Mouse (Mus musculus): ENCODE data around the gene Trpv4. TPM values are rescaled to one million over a fixed set of nuclear protein-coding genes. Genes with fewer than 3 reads are reported as not detected.
A peak's percentile ranks its signal among the peaks of the same experiment; 100 is the strongest.

Trpv4 gene
- total RNA-seq, 2 experiments from 2014 or later, result 1.6 to 2.7 TPM

DNA sequence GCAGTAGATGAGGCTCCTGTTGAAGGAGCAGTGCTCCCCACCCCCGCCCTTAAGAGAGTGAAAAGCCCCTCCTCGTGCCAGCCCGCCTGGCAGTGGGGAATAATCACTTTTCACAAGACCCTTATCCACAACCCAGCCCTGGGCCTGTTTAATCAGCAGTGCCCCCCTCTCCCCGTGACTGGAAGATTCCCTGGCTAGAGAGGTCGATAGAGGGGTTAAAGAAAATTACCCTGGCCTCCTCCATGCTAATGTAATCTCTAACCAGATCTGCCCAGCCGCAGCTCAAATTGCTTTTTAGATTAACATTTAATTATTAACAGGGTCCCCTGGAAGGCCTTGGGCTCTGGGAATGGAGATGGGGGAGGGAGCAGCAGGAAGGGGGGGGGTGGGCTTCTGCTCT, 69.2 kb downstream of the Trpv4 start:
- no peak for DNase-seq

DNA sequence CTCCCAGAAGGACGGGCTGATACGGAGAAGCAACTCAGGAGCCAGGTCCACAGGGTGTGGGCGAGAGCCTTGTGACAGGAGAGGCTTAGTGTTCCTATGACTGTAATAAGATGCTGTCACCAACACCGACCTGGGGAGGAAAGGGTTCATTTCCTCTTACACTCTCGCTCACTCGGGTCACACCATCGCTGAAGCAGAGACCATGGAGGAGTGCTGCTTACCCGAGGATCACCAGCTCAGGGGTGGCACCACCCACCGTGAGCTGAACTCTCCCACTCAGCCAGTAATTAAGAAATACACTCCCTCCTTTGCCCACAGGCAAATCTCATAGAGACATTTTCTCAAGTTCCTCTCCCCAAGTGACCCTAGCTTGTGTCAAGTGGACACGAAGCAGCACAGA, 69.8 kb downstream of the Trpv4 start:
- no peak for DNase-seq

DNA sequence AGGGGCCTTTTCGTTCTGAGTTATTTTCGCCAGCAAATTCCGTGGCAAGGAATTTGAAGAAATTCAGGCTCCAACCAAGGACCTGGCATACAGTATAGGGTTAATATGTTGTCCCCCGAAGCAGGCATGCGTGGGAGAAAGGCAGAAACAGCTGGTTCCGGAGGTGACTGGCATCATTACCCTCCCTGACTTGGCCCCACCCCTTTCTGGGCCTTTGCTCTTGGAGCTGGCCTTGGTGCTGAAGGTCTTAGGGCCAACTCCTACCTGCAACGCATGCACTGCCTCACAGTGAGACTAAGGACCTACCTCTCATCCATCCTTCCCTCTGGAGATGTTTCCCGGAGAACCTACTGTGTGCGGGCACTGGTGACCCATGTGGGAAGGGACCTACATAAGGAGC, 70.3 kb downstream of the Trpv4 start:
- DNase-seq, result no peak

DNA sequence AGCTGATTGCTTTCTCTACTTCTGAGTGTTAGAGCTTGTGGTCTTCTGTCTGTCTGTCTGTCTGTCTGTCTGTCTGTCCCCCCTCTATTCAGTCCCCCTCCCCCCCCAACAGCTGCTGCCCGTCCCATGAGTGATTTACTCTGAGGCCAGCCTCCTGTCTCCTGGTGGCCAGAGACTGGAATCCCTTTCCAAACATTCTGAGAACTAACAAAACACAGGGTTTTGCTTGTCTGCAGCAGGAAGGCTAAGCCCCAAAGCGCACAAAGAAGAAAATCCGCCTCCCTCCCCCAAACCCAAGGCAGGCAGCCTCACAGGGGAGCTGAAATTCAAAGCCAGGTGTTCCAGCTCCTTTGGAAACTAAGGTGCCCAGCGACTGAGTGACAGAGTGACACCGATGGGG, 72.5 kb downstream of the Trpv4 start:
- no peak for DNase-seq

DNA sequence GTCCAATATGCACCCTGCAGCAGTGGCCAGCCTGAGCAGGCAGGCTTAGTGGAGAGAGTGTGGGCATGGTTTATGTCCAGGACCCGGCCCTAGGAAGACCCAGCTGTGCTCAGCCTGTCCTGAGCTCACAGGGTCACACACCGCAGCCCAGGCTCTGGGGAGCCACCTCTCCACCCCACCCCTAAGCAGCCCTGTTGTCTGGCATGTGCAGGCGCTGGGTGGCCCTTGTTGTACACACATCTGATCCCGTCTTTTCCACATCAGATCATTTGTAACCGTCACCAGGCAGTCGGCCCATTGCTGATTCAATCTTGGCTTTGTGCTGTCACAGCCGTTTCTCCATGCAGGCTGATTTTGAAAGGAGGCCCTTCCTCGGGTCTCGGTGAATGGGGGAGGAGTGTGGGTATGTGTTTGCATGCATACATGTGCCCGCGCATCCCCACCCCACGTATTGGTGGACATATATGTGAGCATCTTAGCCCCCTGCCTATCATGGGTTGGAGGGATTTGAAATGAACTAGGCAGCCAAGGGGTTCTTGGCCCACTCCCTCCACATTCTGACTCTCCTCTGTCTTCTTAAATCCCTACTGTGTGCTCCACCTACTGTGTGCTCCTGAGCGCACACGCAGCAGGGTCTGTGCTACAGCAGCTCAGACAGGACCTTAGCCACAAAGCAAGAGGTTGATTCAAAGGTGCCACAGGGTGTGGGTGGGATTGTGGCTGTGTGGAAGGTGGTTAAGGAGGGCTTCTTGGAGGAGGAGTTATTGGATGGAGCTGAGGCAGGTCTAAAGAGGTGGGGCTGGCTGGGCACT, 73.7 kb downstream of the Trpv4 start:
- DNase-seq, result peak; percentile 25

DNA sequence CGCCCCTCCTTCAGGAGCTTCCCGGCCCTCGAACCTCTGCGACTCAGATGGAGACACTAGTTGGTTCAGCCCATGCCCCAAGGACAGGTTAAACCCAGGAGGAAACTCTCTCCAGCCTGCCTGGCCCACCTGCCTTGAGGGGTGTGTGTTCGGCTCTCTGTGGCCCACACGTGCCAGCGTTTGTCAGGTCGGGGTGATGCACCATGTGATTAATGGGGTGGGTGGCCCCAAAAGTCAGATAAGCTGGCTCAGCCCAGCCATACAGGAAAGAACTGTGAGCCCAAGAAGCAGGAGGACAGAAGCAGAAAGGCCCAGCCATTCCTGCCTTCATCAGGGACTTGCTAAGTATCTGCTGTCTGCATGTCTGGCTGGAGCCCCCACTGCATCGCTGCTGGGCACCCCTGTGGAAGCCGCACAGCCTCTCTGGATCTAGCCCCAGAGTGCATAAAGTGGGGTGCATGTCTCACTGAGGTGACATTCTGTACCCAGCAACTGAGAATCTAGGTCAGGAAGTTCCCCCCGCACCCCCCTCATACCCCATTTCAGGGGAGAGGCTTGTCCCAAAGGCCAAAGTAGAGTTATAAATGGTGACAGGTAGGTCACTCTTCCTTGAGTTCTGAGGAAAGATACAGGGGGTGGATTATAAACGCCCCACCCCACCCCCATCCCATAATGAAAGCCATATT, 74.6 kb downstream of the Trpv4 start:
- no peak for DNase-seq

DNA sequence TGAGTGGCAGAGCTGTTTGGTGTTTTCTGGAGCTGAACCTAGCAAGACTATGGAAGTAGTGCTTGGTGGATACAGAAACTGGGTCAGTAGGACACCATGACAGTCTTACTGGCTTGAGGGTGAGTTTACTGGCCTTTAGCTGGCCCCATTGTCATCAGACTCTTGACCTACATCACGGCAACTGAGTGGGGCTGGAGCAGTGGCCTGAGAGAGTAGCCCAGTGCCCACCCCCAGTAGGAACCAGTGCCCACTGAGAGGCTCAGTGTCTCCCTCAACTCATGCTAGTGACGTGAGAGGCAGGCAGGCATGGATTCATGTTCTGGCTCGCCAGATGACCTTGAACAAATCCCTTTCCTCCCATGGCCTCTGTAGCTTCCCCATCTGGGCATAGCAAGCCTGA, 75.2 kb downstream of the Trpv4 start:
- no peak for DNase-seq

DNA sequence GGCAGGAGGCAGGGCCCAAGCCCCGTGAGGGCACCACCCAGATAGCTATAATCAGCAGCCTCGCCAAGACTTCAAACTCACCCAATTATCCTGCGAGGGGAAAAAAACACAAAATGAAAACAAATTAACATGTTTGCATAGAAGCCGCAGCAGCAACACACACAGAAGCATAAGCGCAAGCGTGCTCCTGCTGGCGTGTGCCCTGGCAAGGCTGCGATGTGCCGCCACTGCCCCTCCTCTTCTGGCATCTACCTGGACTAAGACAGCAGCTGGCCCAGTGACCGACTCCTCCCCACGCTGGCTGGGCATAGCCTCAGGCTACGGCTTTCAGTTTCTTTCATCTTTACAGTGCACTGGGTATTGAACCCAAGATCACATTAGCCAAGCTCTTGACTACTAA, 76.7 kb downstream of the Trpv4 start:
- peak; percentile 64 for DNase-seq

DNA sequence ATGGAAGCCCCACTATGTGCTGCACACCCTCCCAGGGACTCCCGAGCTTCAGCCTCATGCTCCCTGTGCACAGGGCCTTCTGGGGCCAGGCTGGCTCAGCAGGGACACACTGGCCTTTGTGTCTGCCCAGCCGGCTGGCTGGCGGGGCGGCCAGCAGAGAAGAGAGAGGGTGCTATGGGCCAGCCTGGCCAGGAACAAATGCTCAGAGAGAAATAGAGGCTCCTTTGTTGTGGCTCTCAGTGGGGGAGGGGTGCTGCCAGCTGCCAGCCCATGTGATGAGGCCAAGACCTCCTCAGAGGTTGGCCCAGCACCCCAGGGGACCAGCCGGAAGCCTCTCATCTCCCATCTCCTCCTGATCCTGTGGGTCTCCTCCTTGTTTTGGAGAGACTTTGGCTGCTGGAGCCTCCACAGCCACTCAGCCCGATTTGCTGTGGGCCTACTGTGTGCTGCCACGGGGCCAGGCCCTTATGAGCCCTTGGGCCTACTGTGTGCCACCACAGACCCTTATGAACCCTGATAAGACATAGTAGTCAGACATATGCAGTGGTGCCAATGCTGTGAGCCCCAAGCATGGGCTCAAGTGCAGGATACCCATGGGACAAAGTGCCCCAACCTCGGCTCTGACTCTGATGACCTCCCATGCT, 78.4 kb downstream of the Trpv4 start:
- DNase-seq, result no peak

DNA sequence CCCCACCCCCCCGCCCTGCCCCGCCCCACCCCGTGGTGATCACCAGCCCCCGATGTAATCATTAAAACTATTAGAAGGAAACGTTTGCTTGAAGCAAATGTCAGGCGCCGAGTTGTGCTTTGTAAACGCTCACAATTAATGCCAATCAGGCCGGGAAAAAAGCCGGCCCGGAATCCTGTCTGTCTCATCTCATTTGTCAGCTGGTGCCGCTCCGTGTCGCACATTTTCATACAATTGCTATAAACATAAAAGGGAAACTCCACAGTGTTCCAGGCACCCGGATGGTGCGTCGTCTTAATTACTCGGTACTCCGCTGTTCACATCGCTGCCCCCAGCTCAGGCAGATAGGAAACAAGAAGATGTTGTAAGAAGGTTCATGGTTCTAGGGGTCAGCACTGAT, 79.9 kb downstream of the Trpv4 start:
- no peak for DNase-seq

DNA sequence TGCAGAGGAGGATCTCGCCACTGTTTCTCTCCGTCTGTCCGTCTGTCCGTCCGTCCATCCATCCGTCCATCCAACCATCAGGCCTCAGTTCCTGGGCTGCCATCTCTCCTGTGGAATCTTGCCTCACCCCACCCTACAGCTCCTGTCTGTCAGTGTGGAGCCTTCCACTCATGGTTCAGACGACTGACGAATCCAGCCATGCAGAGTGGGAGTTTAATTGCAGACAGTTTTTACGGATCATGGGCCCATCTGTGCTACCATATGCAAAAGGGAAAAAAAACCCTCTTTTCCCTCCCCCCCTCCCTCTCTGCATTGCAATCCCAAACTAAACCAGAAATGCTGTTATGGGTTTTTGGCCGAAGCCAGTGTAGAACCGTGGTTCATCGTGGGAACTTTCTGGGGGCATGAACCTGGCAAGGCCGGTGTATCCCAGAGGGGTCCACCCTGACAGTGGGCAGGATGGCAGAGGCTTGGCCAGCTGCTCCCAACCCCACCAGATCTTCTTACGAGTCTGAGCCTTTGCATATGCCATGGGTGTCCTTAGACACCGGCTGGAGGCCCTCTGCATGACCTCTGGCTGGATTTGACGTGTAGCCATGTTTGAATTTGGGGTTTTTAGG, 82.1 kb downstream of the Trpv4 start:
- no peak for DNase-seq

DNA sequence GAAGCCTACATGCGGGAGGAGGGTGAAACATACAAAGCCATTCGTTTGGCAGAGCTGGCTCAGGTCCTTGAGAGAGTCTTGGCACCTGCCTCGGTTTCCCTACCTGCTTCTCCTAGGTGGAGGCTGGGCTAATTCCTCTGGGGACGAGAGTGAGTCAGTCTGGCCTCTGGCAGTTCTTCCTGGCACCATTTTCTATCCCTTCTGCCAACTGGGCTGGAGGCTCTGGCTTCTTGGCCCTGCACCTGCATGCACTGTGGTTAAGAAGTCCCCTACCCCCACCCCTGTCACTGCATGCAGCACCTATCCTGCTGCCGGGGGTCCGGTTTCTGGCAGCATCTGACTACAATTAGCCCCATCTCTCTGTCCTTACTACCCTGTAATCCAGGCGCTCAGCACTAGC, 82.7 kb downstream of the Trpv4 start:
- peak; percentile 52 for DNase-seq

DNA sequence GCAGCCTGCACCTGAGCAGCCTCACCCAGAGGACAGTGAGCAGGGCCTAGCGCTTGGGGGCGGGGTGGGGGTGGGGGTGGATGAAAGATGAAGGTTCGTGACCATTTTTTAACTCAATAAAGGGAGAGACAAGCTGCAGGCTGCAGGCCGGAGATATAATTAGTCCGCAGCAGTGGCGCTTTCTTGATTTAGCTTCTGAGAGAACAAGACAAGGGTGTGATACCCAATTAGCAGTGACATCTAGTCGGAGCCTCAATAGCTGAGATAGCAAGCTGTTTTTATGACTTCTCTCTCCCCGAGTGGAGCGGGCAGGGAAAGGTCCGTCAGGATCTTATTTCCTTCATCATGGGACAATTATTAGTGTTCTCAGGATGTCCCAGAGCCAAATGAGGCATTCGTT, 83.2 kb downstream of the Trpv4 start:
- no peak for DNase-seq

DNA sequence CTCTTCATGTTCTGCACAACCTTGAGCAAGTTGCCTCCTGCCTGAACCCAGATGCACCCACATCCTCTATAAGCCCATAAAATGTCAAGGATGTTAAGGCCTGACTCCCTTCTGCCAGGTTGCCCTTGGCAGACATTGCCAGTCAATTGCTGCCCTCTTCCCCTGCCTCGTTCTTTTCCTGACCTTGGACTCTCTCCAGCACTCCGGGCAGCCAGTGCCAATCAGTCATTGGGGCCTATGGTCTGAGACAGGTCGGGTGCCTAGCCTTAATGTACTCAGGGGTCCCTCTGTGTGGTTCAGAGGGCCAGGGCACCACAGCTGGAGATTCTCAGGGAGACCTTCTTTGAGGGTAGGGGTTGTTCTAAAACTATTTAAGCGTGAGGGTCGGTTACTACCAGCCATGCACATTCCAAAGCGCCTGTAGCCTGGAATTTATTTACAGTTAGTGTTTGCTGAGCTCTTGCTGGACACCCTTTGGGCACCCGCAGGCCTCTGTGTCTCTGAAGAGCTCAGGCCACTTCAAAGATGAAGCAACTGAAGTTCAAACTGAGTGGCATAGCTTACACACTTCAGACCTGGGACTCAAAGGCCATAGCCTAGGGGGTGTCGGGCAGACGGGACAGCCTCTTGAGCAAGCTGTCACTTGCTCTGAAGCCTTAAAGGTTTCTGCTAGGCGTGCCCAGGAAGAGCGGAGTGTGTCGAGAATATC, 84.1 kb downstream of the Trpv4 start:
- DNase-seq, result no peak

DNA sequence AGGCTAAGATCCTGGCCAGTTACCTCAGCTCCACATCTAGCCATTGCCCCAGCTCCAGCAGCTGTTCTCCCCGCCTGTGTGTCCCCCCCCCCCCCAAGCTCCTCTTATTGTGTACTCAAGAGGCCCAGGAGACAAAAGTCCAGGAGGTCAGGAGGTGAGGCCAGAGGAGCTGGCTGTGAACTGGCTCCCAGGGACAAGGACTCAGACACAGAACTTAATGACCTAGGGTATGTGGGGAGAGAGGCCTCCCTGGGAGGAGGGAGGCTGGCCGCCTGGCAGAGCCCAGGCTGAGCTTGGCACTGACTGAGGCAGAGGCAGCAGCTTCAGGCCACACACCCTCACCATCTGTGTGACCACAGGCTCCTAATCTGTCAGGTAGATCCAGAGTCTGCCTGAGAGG, 85.2 kb downstream of the Trpv4 start:
- no peak for DNase-seq

Other genes starting within 250 kb of the Trpv4 start
- gene Mmab, start 214.4 kb downstream of the Trpv4 start, total RNA-seq (2021), result 10 to 100 TPM in 1 of 2 experiments, 1 to 10 TPM in 1; 9.9 to 10.6 TPM
- gene Mvk, start 214.2 kb downstream of the Trpv4 start, total RNA-seq (2021), result 1 to 10 TPM; 9.6 to 9.8 TPM
- gene Fam222a, start 90.4 kb downstream of the Trpv4 start, total RNA-seq (2021), result under 1 TPM; 0.29 to 0.54 TPM
- 1 to 10 TPM; 9.0 to 10.0 TPM for gene Gltp, start 32.6 kb upstream of the Trpv4 start, total RNA-seq (2021)
- 1 to 10 TPM; 2.3 to 2.8 TPM for gene Tchp, start 49.3 kb upstream of the Trpv4 start, total RNA-seq (2021)
- 10 to 100 TPM; 21.7 to 22.1 TPM for gene Ankrd13a, start 116.3 kb upstream of the Trpv4 start, total RNA-seq (2021)
- 10 to 100 TPM; 16.1 to 21.7 TPM for gene Git2, start 117.1 kb upstream of the Trpv4 start, total RNA-seq (2021)
- gene 1500011B03Rik, start 165.0 kb upstream of the Trpv4 start, total RNA-seq (2021), result 1 to 10 TPM; 5.6 to 7.0 TPM
- gene 4930519G04Rik, start 195.2 kb upstream of the Trpv4 start, total RNA-seq (2021), result not detected
- gene Gm9936, start 200.3 kb upstream of the Trpv4 start, total RNA-seq (2021), result not detected
- gene Oasl2, start 238.5 kb upstream of the Trpv4 start, total RNA-seq (2021), result 1 to 10 TPM; 1.0 to 1.5 TPM

All from gastrocnemius, postnatal 25 days (tissue).